Mouse (Mus musculus) C2C12 (cell line): ENCODE measurements at regions not wholly inside any gene's neighbourhood (a gene's known extent, or its start where the extent isn't known, plus 50 kb on each side); places are given as distances from the start of the nearest gene placed in this dataset.

Experiments
- CEBPB ChIP-seq: IDR thresholded peaks from one replicate; pipeline ENCODE4 v1.6.1; 2011; ENCODE audit warnings: low read depth, mild to moderate bottlenecking, control low read depth, moderate library complexity
- CTCF ChIP-seq: IDR thresholded peaks from one replicate; pipeline ENCODE4 v1.5.1; 2011; ENCODE audit not compliant: control insufficient read depth, insufficient read depth, insufficient read length
- MAX ChIP-seq: IDR thresholded peaks from one replicate; pipeline ENCODE4 v1.6.1; 2011; ENCODE audit warnings: mild to moderate bottlenecking, control low read depth
- MYOG ChIP-seq: IDR thresholded peaks from one replicate; pipeline ENCODE4 v1.6.1; 2011; ENCODE audit not compliant: control insufficient read depth, insufficient read length; ENCODE audit errors: extremely low read depth
- USF1 ChIP-seq: IDR thresholded peaks from one replicate; pipeline ENCODE4 v1.6.1; 2011; ENCODE audit warnings: low read depth, mild to moderate bottlenecking, control low read depth, moderate library complexity

GRCm38 (mm10) chr14:67142556-67143250, 1133.7 kb upstream of the Gulo start:
- TF ChIP-seq CTCF (no peak), CEBPB (no peak), MAX (no peak), MYOG (no peak), USF1 (no peak)
